Mouse (Mus musculus): ENCODE measurements around the gene Epb41l1. TPM values are rescaled to one million over a fixed set of nuclear protein-coding genes. Genes with fewer than 3 reads are reported as not detected.
A peak's percentile ranks its signal among the peaks of the same experiment; 100 is the strongest.

The Epb41l1 gene
- total RNA-seq, 1 experiment: 20.5 TPM

DNA sequence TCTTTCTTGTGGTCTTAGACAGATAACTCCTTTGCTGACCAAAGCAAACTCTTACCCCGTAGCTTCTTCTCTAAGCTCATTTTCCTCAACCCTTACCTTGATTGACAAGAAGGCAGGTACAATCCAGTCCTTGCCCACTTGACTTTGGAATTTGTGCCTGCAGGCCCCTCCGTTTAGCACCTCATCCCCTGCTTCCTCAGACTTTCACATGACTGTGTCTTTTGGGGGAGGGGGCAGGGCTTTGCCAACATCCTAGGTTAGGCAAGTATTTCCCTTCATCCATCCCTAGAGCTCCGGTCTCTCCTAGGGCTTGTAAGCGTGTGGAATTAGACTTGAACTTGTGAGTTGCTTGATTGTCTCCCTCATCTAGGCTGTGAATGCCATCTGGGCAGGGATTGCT, 3.0 kb downstream of the Epb41l1 start:
- Histone ChIP-seq H3K4me1 (ENCODE audit: control insufficient read depth in 2 of 2, insufficient read depth in 2 of 2, low read length in 2 of 2, poor library complexity in 1 of 2) (peaks cover 21 to 30% of the 10 kb centered on the region in 2 experiments), H3K9me3 (ENCODE audit: control insufficient read depth, insufficient read depth, low read depth, low read length) (no peaks in the 10 kb centered on the region), H3K36me3 (ENCODE audit: control insufficient read depth, insufficient read depth, low read length, poor library complexity, severe bottlenecking) (no peaks in the 10 kb centered on the region), H3K27ac (ENCODE audit: insufficient read depth, low read depth, low read length, poor library complexity, severe bottlenecking) (no peak overlapping the region), H3K4me3 (ENCODE audit: insufficient read depth in 1 of 2, low read depth in 1 of 2, low read length in 2 of 2, poor library complexity in 1 of 2, severe bottlenecking in 1 of 2) (no peak overlapping the region), H3K9ac (ENCODE audit: insufficient read depth, low read depth, low read length, poor library complexity, severe bottlenecking) (no peak overlapping the region)
- in situ Hi-C loops (cut with MboI; ENCODE audit: low sequenced_read_pairs in 2 of 2, unreplicated experiment in 2 of 2): no loop called here
- no peak for TF ChIP-seq ZC3H11A (IDR thresholded peaks at IDR 0.05; ENCODE audit: borderline replicate concordance, low read depth, low read length)
- TF ChIP-seq ZNF384 (IDR thresholded peaks at IDR 0.05; ENCODE audit: low read depth, low read length): no peak
- TF ChIP-seq CHD2 (IDR thresholded peaks at IDR 0.05; ENCODE audit: low read depth, low read length): no peak
- no peak for TF ChIP-seq HCFC1 (IDR thresholded peaks at IDR 0.05; ENCODE audit: borderline replicate concordance, insufficient read depth, low read length)
- no peak for TF ChIP-seq MAFK (IDR thresholded peaks at IDR 0.05; ENCODE audit: insufficient read depth, low read depth, low read length)
- DNase-seq (ENCODE audit: low read depth, low spot score): no peak

DNA sequence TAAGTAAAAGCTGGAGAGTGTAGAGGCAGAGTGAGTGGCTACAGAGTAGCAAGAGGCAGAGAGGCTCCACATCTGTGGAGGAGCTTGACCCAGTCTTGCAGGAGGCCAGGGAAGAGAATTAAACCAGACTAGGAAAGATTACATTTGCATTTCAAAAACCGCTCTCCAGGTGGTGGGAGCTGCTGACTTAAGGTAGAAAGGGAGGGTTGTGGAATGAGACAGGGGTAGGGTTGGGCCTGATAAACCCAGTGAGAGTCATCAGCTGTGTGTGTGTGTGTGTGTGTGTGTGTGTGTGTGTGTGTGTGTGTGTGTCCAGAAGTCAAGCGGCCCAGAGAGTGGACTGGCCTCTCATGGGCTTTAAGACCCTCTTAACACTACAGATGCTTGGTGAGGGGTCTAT, 4.9 kb downstream of the Epb41l1 start:
- peak overlapping the region; percentile 90 for H3K27ac ChIP-seq (ENCODE audit: insufficient read depth, low read depth, low read length, poor library complexity, severe bottlenecking)
- peaks cover 20 to 36% of the 10 kb centered on the region in 2 experiments for H3K4me1 ChIP-seq (ENCODE audit: control insufficient read depth in 2 of 2, insufficient read depth in 2 of 2, low read length in 2 of 2, poor library complexity in 1 of 2)
- H3K9me3 ChIP-seq (ENCODE audit: control insufficient read depth, insufficient read depth, low read depth, low read length): no peaks in the 10 kb centered on the region
- H3K9ac ChIP-seq (ENCODE audit: insufficient read depth, low read depth, low read length, poor library complexity, severe bottlenecking): peak overlapping the region; percentile 73
- H3K4me3 ChIP-seq (ENCODE audit: insufficient read depth in 1 of 2, low read depth in 1 of 2, low read length in 2 of 2, poor library complexity in 1 of 2, severe bottlenecking in 1 of 2): peak overlapping the region; percentile 20 to 38; a peak in 3 of 4 replicates
- in situ Hi-C loops (cut with MboI; ENCODE audit: low sequenced_read_pairs in 2 of 2, unreplicated experiment in 2 of 2): no loop called here
- TF ChIP-seq MAFK (IDR thresholded peaks at IDR 0.05; ENCODE audit: insufficient read depth, low read depth, low read length): peak; percentile 60; the same call in 1 of the 2 replicates
- no peak for TF ChIP-seq CHD2 (IDR thresholded peaks at IDR 0.05; ENCODE audit: low read depth, low read length)
- no peaks in the 10 kb centered on the region for H3K36me3 ChIP-seq (ENCODE audit: control insufficient read depth, insufficient read depth, low read length, poor library complexity, severe bottlenecking)
- DNase-seq (ENCODE audit: low read depth, low spot score): peak; percentile 89

DNA sequence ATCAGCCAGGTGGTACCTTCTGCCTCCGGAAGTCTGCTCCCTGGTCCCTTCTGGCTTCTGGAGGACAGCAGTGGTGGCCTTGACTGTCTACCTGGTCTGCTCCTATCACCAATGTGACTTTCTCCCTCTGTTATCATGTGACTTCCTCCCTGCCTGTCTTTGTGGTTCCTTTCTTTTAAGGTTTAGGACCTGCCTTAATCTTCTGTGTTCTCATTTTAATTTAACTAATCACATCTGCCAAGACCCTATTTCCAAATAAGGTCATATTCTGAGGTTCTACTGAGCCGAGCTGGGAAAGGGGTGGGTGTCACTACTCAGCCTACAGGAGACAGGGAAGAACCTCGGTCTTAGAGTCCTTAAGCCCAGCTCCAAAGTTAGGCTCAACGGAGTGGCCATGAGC, 5.4 kb downstream of the Epb41l1 start:
- peak overlapping the region; percentile 39 for H3K9ac ChIP-seq (ENCODE audit: insufficient read depth, low read depth, low read length, poor library complexity, severe bottlenecking)
- in situ Hi-C loops (cut with MboI; ENCODE audit: low sequenced_read_pairs in 2 of 2, unreplicated experiment in 2 of 2): no loop called here
- no peak for DNase-seq (ENCODE audit: low read depth, low spot score)
- no peak for TF ChIP-seq CHD2 (IDR thresholded peaks at IDR 0.05; ENCODE audit: low read depth, low read length)
- TF ChIP-seq HCFC1 (IDR thresholded peaks at IDR 0.05; ENCODE audit: borderline replicate concordance, insufficient read depth, low read length): no peak
- no peak for TF ChIP-seq ZC3H11A (IDR thresholded peaks at IDR 0.05; ENCODE audit: borderline replicate concordance, low read depth, low read length)
- no peak for TF ChIP-seq ZNF384 (IDR thresholded peaks at IDR 0.05; ENCODE audit: low read depth, low read length)
- TF ChIP-seq MAFK (IDR thresholded peaks at IDR 0.05; ENCODE audit: insufficient read depth, low read depth, low read length): no peak
- H3K4me1 ChIP-seq (ENCODE audit: control insufficient read depth in 2 of 2, insufficient read depth in 2 of 2, low read length in 2 of 2, poor library complexity in 1 of 2): peaks cover 20 to 36% of the 10 kb centered on the region in 2 experiments
- 0 out of 4 replicates have a peak overlapping the region, but pooled peaks of 1 of the 2 experiments have one; percentile 3 for H3K4me3 ChIP-seq (ENCODE audit: insufficient read depth in 1 of 2, low read depth in 1 of 2, low read length in 2 of 2, poor library complexity in 1 of 2, severe bottlenecking in 1 of 2)
- no peaks in the 10 kb centered on the region for H3K9me3 ChIP-seq (ENCODE audit: control insufficient read depth, insufficient read depth, low read depth, low read length)
- peak overlapping the region; percentile 90 for H3K27ac ChIP-seq (ENCODE audit: insufficient read depth, low read depth, low read length, poor library complexity, severe bottlenecking)
- H3K36me3 ChIP-seq (ENCODE audit: control insufficient read depth, insufficient read depth, low read length, poor library complexity, severe bottlenecking): no peaks in the 10 kb centered on the region

DNA sequence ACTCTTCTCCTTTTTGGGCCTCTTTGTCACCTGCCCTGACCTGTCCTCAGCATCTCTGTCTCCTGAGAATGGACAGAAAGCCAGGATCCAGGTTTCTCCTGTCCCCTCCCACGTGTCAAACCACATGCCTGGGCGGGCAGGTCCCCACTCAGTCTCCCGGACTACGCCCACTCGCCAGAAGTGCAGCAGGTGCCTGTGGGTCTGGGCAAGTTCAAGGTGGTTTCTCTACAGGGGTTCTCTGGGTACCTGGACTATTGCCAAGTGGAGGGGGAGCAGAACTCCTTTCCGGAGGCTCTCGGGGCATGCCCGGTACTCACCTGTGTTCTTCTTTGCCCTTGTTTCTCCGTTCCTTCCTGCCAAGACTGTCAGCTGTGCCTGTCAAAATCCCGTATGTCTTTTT, 9.1 kb downstream of the Epb41l1 start:
- Histone ChIP-seq H3K36me3 (ENCODE audit: control insufficient read depth, insufficient read depth, low read length, poor library complexity, severe bottlenecking) (no peaks in the 10 kb centered on the region), H3K27ac (ENCODE audit: insufficient read depth, low read depth, low read length, poor library complexity, severe bottlenecking) (peak overlapping the region; percentile 53; the same call in 1 of the 2 replicates), H3K4me3 (ENCODE audit: insufficient read depth in 1 of 2, low read depth in 1 of 2, low read length in 2 of 2, poor library complexity in 1 of 2, severe bottlenecking in 1 of 2) (no peak overlapping the region), H3K4me1 (ENCODE audit: control insufficient read depth in 2 of 2, insufficient read depth in 2 of 2, low read length in 2 of 2, poor library complexity in 1 of 2) (peaks cover 15 to 26% of the 10 kb centered on the region in 2 experiments), H3K9me3 (ENCODE audit: control insufficient read depth, insufficient read depth, low read depth, low read length) (no peaks in the 10 kb centered on the region), H3K9ac (ENCODE audit: insufficient read depth, low read depth, low read length, poor library complexity, severe bottlenecking) (peak overlapping the region; percentile 10; the same call in 1 of the 2 replicates)
- no peak for DNase-seq (ENCODE audit: low read depth, low spot score)
- in situ Hi-C loops (cut with MboI; ENCODE audit: low sequenced_read_pairs in 2 of 2, unreplicated experiment in 2 of 2): no loop called here
- TF ChIP-seq CHD2 (IDR thresholded peaks at IDR 0.05; ENCODE audit: low read depth, low read length) (no peak), ZC3H11A (IDR thresholded peaks at IDR 0.05; ENCODE audit: borderline replicate concordance, low read depth, low read length) (no peak), ZNF384 (IDR thresholded peaks at IDR 0.05; ENCODE audit: low read depth, low read length) (no peak), MAFK (IDR thresholded peaks at IDR 0.05; ENCODE audit: insufficient read depth, low read depth, low read length) (no peak), HCFC1 (IDR thresholded peaks at IDR 0.05; ENCODE audit: borderline replicate concordance, insufficient read depth, low read length) (no peak)

DNA sequence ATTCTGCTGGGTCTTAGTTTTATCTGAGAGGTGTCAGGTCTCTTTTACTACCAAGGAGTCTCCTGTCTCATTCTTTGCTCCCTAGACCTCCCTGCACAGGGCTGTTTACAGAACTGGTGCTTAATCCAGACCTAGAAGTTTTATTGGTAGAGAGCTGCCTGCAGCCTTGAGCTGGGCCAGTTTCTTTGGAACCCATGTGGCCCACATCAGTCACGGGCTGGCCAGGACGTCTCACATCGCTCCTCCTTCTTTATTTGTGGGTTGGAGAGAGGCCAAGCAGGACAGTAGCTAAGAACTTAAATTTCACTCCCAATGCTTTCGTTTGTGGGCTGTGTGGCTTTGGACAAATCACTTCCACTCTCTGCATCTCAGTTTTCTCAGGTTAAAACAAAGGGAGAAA, 9.6 kb downstream of the Epb41l1 start:
- no peak for TF ChIP-seq ZNF384 (IDR thresholded peaks at IDR 0.05; ENCODE audit: low read depth, low read length)
- no peak for TF ChIP-seq HCFC1 (IDR thresholded peaks at IDR 0.05; ENCODE audit: borderline replicate concordance, insufficient read depth, low read length)
- Histone ChIP-seq H3K4me1 (ENCODE audit: control insufficient read depth in 2 of 2, insufficient read depth in 2 of 2, low read length in 2 of 2, poor library complexity in 1 of 2) (peaks cover 10 to 31% of the 10 kb centered on the region in 2 experiments), H3K9ac (ENCODE audit: insufficient read depth, low read depth, low read length, poor library complexity, severe bottlenecking) (peak overlapping the region; percentile 10; the same call in 1 of the 2 replicates), H3K4me3 (ENCODE audit: insufficient read depth in 1 of 2, low read depth in 1 of 2, low read length in 2 of 2, poor library complexity in 1 of 2, severe bottlenecking in 1 of 2) (no peak overlapping the region), H3K9me3 (ENCODE audit: control insufficient read depth, insufficient read depth, low read depth, low read length) (no peaks in the 10 kb centered on the region), H3K36me3 (ENCODE audit: control insufficient read depth, insufficient read depth, low read length, poor library complexity, severe bottlenecking) (no peaks in the 10 kb centered on the region), H3K27ac (ENCODE audit: insufficient read depth, low read depth, low read length, poor library complexity, severe bottlenecking) (peak overlapping the region; percentile 53; the same call in 1 of the 2 replicates)
- in situ Hi-C loops (cut with MboI; ENCODE audit: low sequenced_read_pairs in 2 of 2, unreplicated experiment in 2 of 2): no loop called here
- DNase-seq (ENCODE audit: low read depth, low spot score): no peak
